Mouse (Mus musculus) myocyte (in vitro differentiated cells): ENCODE measurements around the gene Dqx1. TPM values are rescaled to one million over a fixed set of nuclear protein-coding genes. Genes with fewer than 3 reads are reported as not detected.

Source experiments
- H3K27me3 ChIP-seq: one replicate; pipeline ENCODE4 v1.6.1; 2011; ENCODE audit not compliant: control insufficient read depth, insufficient read depth, insufficient read length
- H3K36me3 ChIP-seq: one replicate; pipeline ENCODE4 v1.6.1; 2011; ENCODE audit not compliant: control insufficient read depth, insufficient read depth
- H3K4me2 ChIP-seq: one replicate; pipeline ENCODE4 v1.6.1; 2011; ENCODE audit warnings: low read depth, control low read depth
- H3K4me3 ChIP-seq: one replicate; pipeline ENCODE4 v1.5.1; 2011; ENCODE audit warnings: mild to moderate bottlenecking, control low read depth, moderate library complexity
- H3K79me2 ChIP-seq: one replicate; pipeline ENCODE4 v1.6.1; 2011; ENCODE audit not compliant: control insufficient read depth, insufficient read depth
- H3ac ChIP-seq: one replicate; pipeline ENCODE4 v1.6.1; 2011; ENCODE audit not compliant: control insufficient read depth, insufficient read length
- CEBPB ChIP-seq: IDR thresholded peaks from 2 replicates; pipeline ENCODE4 v1.6.1; 2011; ENCODE audit warnings: mild to moderate bottlenecking, moderate library complexity; ENCODE audit not compliant: poor library complexity, insufficient read depth, severe bottlenecking
- E2F4 ChIP-seq: IDR thresholded peaks from one replicate; pipeline ENCODE4 v1.6.1; 2011; ENCODE audit warnings: mild to moderate bottlenecking, control low read depth, moderate library complexity; ENCODE audit not compliant: insufficient read depth
- MAX ChIP-seq: IDR thresholded peaks from one replicate; pipeline ENCODE4 v1.6.1; 2011; ENCODE audit warnings: low read depth, mild to moderate bottlenecking, control low read depth
- MYOD1 ChIP-seq, 3 experiments: IDR thresholded peaks; one replicate each; pipeline ENCODE4 v1.6.1; 2011; ENCODE audit warnings: control low read depth in 2 of 3, low read depth in 2 of 3, mild to moderate bottlenecking in 2 of 3, moderate library complexity in 1 of 3; ENCODE audit not compliant: insufficient read length in 2 of 3, control insufficient read depth in 1 of 3
- MYOG ChIP-seq, 3 experiments: IDR thresholded peaks; one replicate each; pipeline ENCODE4 v1.6.1; 2011; ENCODE audit warnings: control low read depth in 2 of 3, low read depth in 2 of 3, mild to moderate bottlenecking in 2 of 3; ENCODE audit not compliant: insufficient read length in 2 of 3, control insufficient read depth in 1 of 3, insufficient read depth in 1 of 3
- POLR2A ChIP-seq: IDR thresholded peaks from one replicate; pipeline ENCODE4 v1.6.1; 2011; ENCODE audit warnings: low read depth, mild to moderate bottlenecking, control low read depth, moderate library complexity; ENCODE audit not compliant: insufficient read length
- POLR2AphosphoS2 ChIP-seq: IDR thresholded peaks from one replicate; pipeline ENCODE4 v1.6.1; 2011; ENCODE audit warnings: low read depth, control low read depth; ENCODE audit not compliant: insufficient read length
- REST ChIP-seq: IDR thresholded peaks from one replicate; pipeline ENCODE4 v1.6.1; 2011; ENCODE audit warnings: mild to moderate bottlenecking, control low read depth, moderate library complexity; ENCODE audit not compliant: insufficient read depth, insufficient read length
- SRF ChIP-seq: IDR thresholded peaks from one replicate; pipeline ENCODE4 v1.6.1; 2011; ENCODE audit warnings: low read depth; ENCODE audit not compliant: control insufficient read depth, insufficient read length
- TCF12 ChIP-seq: IDR thresholded peaks from one replicate; pipeline ENCODE4 v1.6.1; 2011; ENCODE audit warnings: mild to moderate bottlenecking, control low read depth; ENCODE audit not compliant: poor library complexity, insufficient read depth, severe bottlenecking
- TCF3 ChIP-seq: IDR thresholded peaks from one replicate; pipeline ENCODE4 v1.6.1; 2011; ENCODE audit warnings: low read depth, control low read depth; ENCODE audit not compliant: insufficient read length
- USF1 ChIP-seq: IDR thresholded peaks from one replicate; pipeline ENCODE4 v1.6.1; 2011; ENCODE audit warnings: low read depth, mild to moderate bottlenecking, control low read depth, moderate library complexity
- polyA plus RNA-seq: library from polyadenylated mRNA; unstranded; fragments of >200 nt; fragmentation: generic; extraction: Trizol; gene quantifications from one replicate; pipeline ENCODE4 v1.2.1, GENCODE M21; 2012; ENCODE audit warnings: missing spikeins

Gene Dqx1
- polyA plus RNA-seq, 1 experiment, result 0.24 TPM

- Histone ChIP-seq H3K27me3 (no peaks in the 10 kb centered on the region), H3K36me3 (peaks cover 3% of the 10 kb centered on the region), H3K4me3 (peak within 1 kb of the TSS; percentile 75), H3K4me2 (peak within 1 kb of the TSS; percentile 88), H3K79me2 (peaks cover 20% of the 10 kb centered on the region), H3ac (peak within 1 kb of the TSS; percentile 90)
- TF ChIP-seq TCF12 (no peak), POLR2AphosphoS2 (peak; percentile 83), POLR2A (peak; percentile 93), MYOD1 (IDR thresholded peaks at IDR 0.05; ENCODE audit: control insufficient read depth in 1 of 3, insufficient read length in 2 of 3, low read depth in 2 of 3) (peak in 1 of 3 experiments; percentile 10)
These were observed 57.5 kb downstream of the Dqx1 start, which contains the start of gene Mogs for GRCm38 (mm10) chr6:83115011-83115671. TSS of gene Mogs (plus strand) at chr6:83115496.

DNA sequence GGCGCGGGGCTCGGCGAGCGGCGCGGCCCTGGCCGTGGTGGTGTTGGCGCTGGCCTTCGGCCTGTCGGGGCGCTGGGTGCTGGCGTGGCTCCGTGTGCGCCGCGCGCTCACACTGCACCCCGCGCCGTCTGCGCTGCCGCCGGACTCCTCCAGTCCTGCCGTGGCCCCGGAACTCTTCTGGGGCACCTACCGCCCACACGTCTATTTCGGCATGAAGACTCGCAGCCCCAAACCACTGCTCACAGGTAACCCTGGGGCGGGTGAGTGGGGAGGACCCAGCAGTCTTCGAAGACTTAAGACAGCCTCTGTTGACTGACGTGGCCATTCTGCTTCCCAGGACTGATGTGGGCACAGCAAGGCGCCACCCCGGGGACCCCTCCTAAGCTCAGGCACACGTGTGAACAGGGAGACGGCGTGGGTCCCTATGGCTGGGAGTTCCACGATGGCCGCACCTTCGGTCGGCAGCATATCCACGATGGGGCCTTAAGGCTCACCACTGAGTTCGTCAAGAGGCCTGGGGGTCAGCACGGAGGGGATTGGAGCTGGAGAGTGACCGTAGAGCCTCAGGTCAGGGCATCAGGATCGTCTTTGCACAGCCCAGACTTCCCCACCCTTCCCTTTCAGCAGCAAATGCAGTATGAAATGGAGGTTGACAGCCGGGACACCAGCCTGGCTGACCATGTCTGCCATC, 58.2 kb downstream of the Dqx1 start:
- Histone ChIP-seq H3K36me3 (no peaks in the 10 kb centered on the region), H3K4me3 (peak overlapping the region; percentile 75), H3K79me2 (peaks cover 20% of the 10 kb centered on the region), H3K27me3 (no peaks in the 10 kb centered on the region), H3ac (peak overlapping the region; percentile 90), H3K4me2 (peak overlapping the region; percentile 88)
- TF ChIP-seq CEBPB (no peak), POLR2AphosphoS2 (no peak), MYOD1 (IDR thresholded peaks at IDR 0.05; ENCODE audit: control insufficient read depth in 1 of 3, insufficient read length in 2 of 3, low read depth in 2 of 3) (no peak), SRF (no peak), MYOG (IDR thresholded peaks at IDR 0.05; ENCODE audit: control insufficient read depth in 1 of 3, insufficient read depth in 1 of 3, insufficient read length in 2 of 3, low read depth in 2 of 3) (no peak), MAX (no peak), TCF3 (no peak), E2F4 (no peak), TCF12 (no peak), REST (no peak), POLR2A (no peak), USF1 (no peak)

DNA sequence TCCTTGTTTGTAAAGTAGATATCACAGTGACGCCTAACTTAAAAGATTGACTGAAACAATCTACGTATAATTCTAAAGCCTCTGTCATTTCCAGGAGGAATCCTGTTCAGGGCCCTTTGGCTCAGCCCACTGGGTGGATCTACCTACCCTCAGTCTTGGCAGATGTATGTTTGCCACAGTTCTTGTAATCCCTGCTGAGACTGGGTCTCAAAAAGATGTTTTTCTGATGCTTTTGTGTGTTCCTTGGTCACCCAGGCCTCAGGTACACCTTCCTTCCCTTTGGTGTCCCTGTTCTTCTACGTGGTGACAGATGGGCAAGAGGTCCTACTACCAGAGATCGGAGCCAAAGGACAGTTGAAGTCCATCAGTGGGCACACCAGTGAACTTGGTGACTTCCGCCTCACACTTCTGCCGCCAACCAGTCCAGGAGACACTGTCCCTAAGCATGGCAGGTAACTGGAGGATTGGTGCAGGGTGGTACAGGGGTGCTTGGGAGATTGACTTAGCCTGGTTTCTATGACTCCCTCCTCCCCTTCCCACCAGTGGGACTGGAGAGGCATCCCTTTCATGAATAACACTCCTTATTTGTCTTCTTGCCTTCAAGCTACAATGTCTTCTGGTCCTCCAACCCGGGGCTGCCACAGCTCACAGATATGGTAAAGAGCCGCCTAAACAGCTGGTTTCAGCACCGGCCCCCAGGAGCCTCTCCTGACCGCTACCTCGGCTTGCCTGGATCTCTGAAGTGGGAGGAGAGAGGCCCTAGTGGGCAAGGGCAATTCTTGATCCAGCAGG, 58.9 kb downstream of the Dqx1 start:
- Histone ChIP-seq H3K4me2 (peak overlapping the region; percentile 88), H3K4me3 (peak overlapping the region; percentile 75), H3ac (peak overlapping the region; percentile 90), H3K36me3 (no peaks in the 10 kb centered on the region), H3K27me3 (no peaks in the 10 kb centered on the region), H3K79me2 (peaks cover 21% of the 10 kb centered on the region)
- TF ChIP-seq TCF3, result no peak
- peak; percentile 28 for TF ChIP-seq POLR2AphosphoS2
- no peak for TF ChIP-seq REST

Other genes with a start within 250 kb of the Dqx1 start
- gene Sema4f, start 118.1 kb upstream of the Dqx1 start, polyA plus RNA-seq, result 0.54 TPM
- 0.92 TPM for gene M1ap, start 110.9 kb upstream of the Dqx1 start, polyA plus RNA-seq
- 41.3 TPM for gene Dok1, start 24.4 kb upstream of the Dqx1 start, polyA plus RNA-seq
- 14.4 TPM for gene Loxl3, start 23.7 kb upstream of the Dqx1 start, polyA plus RNA-seq
- 199 TPM for gene Aup1, start 3.3 kb upstream of the Dqx1 start, polyA plus RNA-seq
- gene Htra2, start 2.6 kb upstream of the Dqx1 start, polyA plus RNA-seq, result 96.2 TPM
- gene Tlx2, start 12.4 kb downstream of the Dqx1 start, polyA plus RNA-seq, result 0.06 TPM
- gene Pcgf1, start 20.0 kb downstream of the Dqx1 start, polyA plus RNA-seq, result 13.0 TPM
- gene Lbx2, start 28.5 kb downstream of the Dqx1 start, polyA plus RNA-seq, result 0.07 TPM
- 1.2 TPM for gene Ccdc142, start 43.8 kb downstream of the Dqx1 start, polyA plus RNA-seq
- 0.96 TPM for gene Gm42688, start 43.8 kb downstream of the Dqx1 start, polyA plus RNA-seq
- 177 TPM for gene Mrpl53, start 51.2 kb downstream of the Dqx1 start, polyA plus RNA-seq
- gene Mogs, start 57.7 kb downstream of the Dqx1 start, polyA plus RNA-seq, result 33.2 TPM
- gene Wbp1, start 63.7 kb downstream of the Dqx1 start, polyA plus RNA-seq, result 79.6 TPM
- gene Ino80b, start 67.6 kb downstream of the Dqx1 start, polyA plus RNA-seq, result 38.3 TPM
- 29.7 TPM for gene Rtkn, start 77.6 kb downstream of the Dqx1 start, polyA plus RNA-seq
- gene Wdr54, start 98.6 kb downstream of the Dqx1 start, polyA plus RNA-seq, result 12.3 TPM
- 1.9 TPM for gene 1700003E16Rik, start 98.6 kb downstream of the Dqx1 start, polyA plus RNA-seq
- gene Dctn1, start 108.1 kb downstream of the Dqx1 start, polyA plus RNA-seq, result 106 TPM
- gene Slc4a5, start 162.0 kb downstream of the Dqx1 start, polyA plus RNA-seq, result 0.02 TPM